ENCODE assay signal across 9 mouse cellular contexts in genomic region chr4:141866933-141867490, GRCm38 (mm10). TPM values are rescaled to one million over a fixed set of nuclear protein-coding genes. Genes with fewer than 3 reads are reported as not detected.
DNase-seq lines count a peak whose midpoint lies in the region; ATAC-seq and TF ChIP-seq lines count a peak whose summit lies in the region.
"Had no signal": no experiment of that assay in that cellular context is flagged by ENCODE, and none has a peak within 500 bp of the region (broad histone marks: within the 10 kb centered on the region; RNA-seq: fewer than 3 reads in every experiment).

No protein-coding gene starts in this region.

- TF ChIP-seq CTCF in hindbrain, postnatal 0 days (IDR thresholded peaks at IDR 0.05; ENCODE audit: low read depth) = 0 out of 2 replicates have a peak, but pooled peaks have one; percentile 7

- H3K4me1 ChIP-seq in heart, embryonic 11.5 days (ENCODE audit: control insufficient read depth, insufficient read depth, low read length) = peaks cover 67% of the 10 kb centered on the region
- H3K4me1 ChIP-seq in embryonic facial prominence, embryonic 15.5 days = peaks cover 35% of the 10 kb centered on the region
- H3K4me1 ChIP-seq in hindbrain, postnatal 0 days (ENCODE audit: insufficient read depth, low read length) = peaks cover 36% of the 10 kb centered on the region

- peak; percentile 48; the same call in 1 of the 2 replicates for ATAC-seq in heart, embryonic 11.5 days (replicated peaks; ENCODE audit: insufficient number of reproducible peaks, low FRiP score, low TSS enrichment)
- ATAC-seq in embryonic facial prominence, embryonic 15.5 days (ENCODE audit: insufficient number of reproducible peaks, low FRiP score, low TSS enrichment, low read depth) = peak; percentile 40; the same call in 1 of the 2 replicates
- ATAC-seq in hindbrain, postnatal 0 days = no peak

- no peak for DNase-seq in heart, adult 9 months (ENCODE audit: low spot score in 2 of 2)
- no peak for DNase-seq in hindbrain, postnatal 0 days (ENCODE audit: low spot score)
- DNase-seq in lung, postnatal 10 days = peak; percentile 46
- peak; percentile 81 for DNase-seq in testis, postnatal 14 days (ENCODE audit: low spot score)
- DNase-seq in urinary bladder, adult 2 months (ENCODE audit: low spot score) = no peak
- no peak for DNase-seq in layer of hippocampus, postnatal 14 days (ENCODE audit: low spot score in 2 of 2)

- WGBS in heart, embryonic 11.5 days (ENCODE audit: insufficient replicate concordance) = 15% methylated on average over 10 of the region's 10 CpGs
- WGBS in embryonic facial prominence, embryonic 15.5 days = 23% methylated on average over 10 of the region's 10 CpGs
- 18% methylated on average over 10 of the region's 10 CpGs for WGBS in hindbrain, postnatal 0 days

- H3K27me3 ChIP-seq in heart, embryonic 11.5 days (ENCODE audit: control insufficient read depth, insufficient read depth, low read length) = no peaks in the 10 kb centered on the region
- no peaks in the 10 kb centered on the region for H3K27me3 ChIP-seq in embryonic facial prominence, embryonic 15.5 days
- H3K27me3 ChIP-seq in hindbrain, postnatal 0 days (ENCODE audit: insufficient read depth, low read length) = no peaks in the 10 kb centered on the region

- peak overlapping the region; percentile 50 for H3K4me2 ChIP-seq in heart, embryonic 11.5 days
- no peak overlapping the region for H3K4me2 ChIP-seq in embryonic facial prominence, embryonic 15.5 days (replicated peaks)
- peak overlapping the region; percentile 30 for H3K4me2 ChIP-seq in hindbrain, postnatal 0 days (ENCODE audit: low read depth, low read length)

- no peaks in the 10 kb centered on the region for H3K9me3 ChIP-seq in heart, embryonic 11.5 days (replicated peaks; ENCODE audit: control insufficient read depth, low read length)
- no peaks in the 10 kb centered on the region for H3K9me3 ChIP-seq in embryonic facial prominence, embryonic 15.5 days (replicated peaks)
- no peaks in the 10 kb centered on the region for H3K9me3 ChIP-seq in hindbrain, postnatal 0 days (ENCODE audit: low read length)

- H3K4me3 ChIP-seq in heart, embryonic 11.5 days (ENCODE audit: low read depth, low read length) = no peak overlapping the region
- no peak overlapping the region for H3K4me3 ChIP-seq in embryonic facial prominence, embryonic 15.5 days (replicated peaks)
- no peak overlapping the region for H3K4me3 ChIP-seq in hindbrain, postnatal 0 days (ENCODE audit: low read length)

- peaks cover 13% of the 10 kb centered on the region; the same call in 1 of the 2 replicates for H3K36me3 ChIP-seq in heart, embryonic 11.5 days (ENCODE audit: control insufficient read depth, insufficient read depth, low read length)
- H3K36me3 ChIP-seq in embryonic facial prominence, embryonic 15.5 days = no peaks in the 10 kb centered on the region
- no peaks in the 10 kb centered on the region for H3K36me3 ChIP-seq in hindbrain, postnatal 0 days (ENCODE audit: insufficient read depth, low read length)

- peak overlapping the region; percentile 91 for H3K27ac ChIP-seq in heart, embryonic 11.5 days (ENCODE audit: low read depth, low read length)
- peak overlapping the region; percentile 59 for H3K27ac ChIP-seq in embryonic facial prominence, embryonic 15.5 days (replicated peaks)
- H3K27ac ChIP-seq in hindbrain, postnatal 0 days = peak overlapping the region; percentile 46; the same call in 1 of the 2 replicates

- 0 out of 2 replicates have a peak overlapping the region, but pooled peaks have one; percentile 39 for H3K9ac ChIP-seq in heart, embryonic 11.5 days (ENCODE audit: low read depth, low read length)
- no peak overlapping the region for H3K9ac ChIP-seq in embryonic facial prominence, embryonic 15.5 days
- H3K9ac ChIP-seq in hindbrain, postnatal 0 days (replicated peaks; ENCODE audit: low read length) = 0 out of 2 replicates have a peak overlapping the region, but pooled peaks have one; percentile 17

RNA-seq across cellular contexts. Expression of gene Efhd2, which starts 7.7 kb away (rescaled TPM):
- polyA plus RNA-seq in heart, embryonic 11.5 days (2014; fragmentation: Nextera tagmentation; extraction: Ambion mirVana) = 59.2 and 63.4 TPM in 2 replicates
- 81.7 and 83.2 TPM in 2 replicates for polyA plus RNA-seq in embryonic facial prominence, embryonic 15.5 days (2015; fragmentation: Nextera tagmentation; extraction: Ambion mirVana)
- total RNA-seq in hindbrain, postnatal 0 days (2014; rRNA removed) = 39.4 and 49.2 TPM in 2 replicates
- polyA plus RNA-seq in hindbrain, postnatal 0 days (2015; fragmentation: Nextera tagmentation; extraction: Ambion mirVana) = 62.5 and 64.8 TPM in 2 replicates
- polyA plus RNA-seq in urinary bladder, adult 2 months (2012; rRNA removed) = 79.2 and 95.6 TPM in 2 replicates
- 10 to 100 TPM; 55.2 to 60.4 TPM for total RNA-seq in layer of hippocampus, postnatal 14 days (2021)

RNA-seq across cellular contexts. Expression of gene Ctrc, which starts 20.9 kb away (rescaled TPM):
- not detected in 2 replicates for polyA plus RNA-seq in heart, embryonic 11.5 days (2014; fragmentation: Nextera tagmentation; extraction: Ambion mirVana)
- not detected in 2 replicates for polyA plus RNA-seq in embryonic facial prominence, embryonic 15.5 days (2015; fragmentation: Nextera tagmentation; extraction: Ambion mirVana)
- not detected in 2 replicates for total RNA-seq in hindbrain, postnatal 0 days (2014; rRNA removed)
- polyA plus RNA-seq in hindbrain, postnatal 0 days (2015; fragmentation: Nextera tagmentation; extraction: Ambion mirVana) = not detected in 2 replicates
- polyA plus RNA-seq in urinary bladder, adult 2 months (2012; rRNA removed) = not detected in 2 replicates
- total RNA-seq in layer of hippocampus, postnatal 14 days (2021) = not detected
- total RNA-seq: layer of hippocampus, adult 8-10 months had no signal

RNA-seq across cellular contexts. Expression of gene Cela2a, which starts 41.1 kb away (rescaled TPM):
- not detected in 2 replicates for polyA plus RNA-seq in heart, embryonic 11.5 days (2014; fragmentation: Nextera tagmentation; extraction: Ambion mirVana)
- not detected in 2 replicates for polyA plus RNA-seq in embryonic facial prominence, embryonic 15.5 days (2015; fragmentation: Nextera tagmentation; extraction: Ambion mirVana)
- not detected in 2 replicates for total RNA-seq in hindbrain, postnatal 0 days (2014; rRNA removed)
- 0.23 and 0.26 TPM in 2 replicates for polyA plus RNA-seq in hindbrain, postnatal 0 days (2015; fragmentation: Nextera tagmentation; extraction: Ambion mirVana)
- polyA plus RNA-seq in urinary bladder, adult 2 months (2012; rRNA removed) = 0.29 and 1.3 TPM in 2 replicates
- not detected for total RNA-seq in layer of hippocampus, postnatal 14 days (2021)
- total RNA-seq: layer of hippocampus, adult 8-10 months had no signal

Comparison
In these comparisons a context has a peak if more than half of its experiments do, and no peak if none do; other contexts are left out.
1. DNase-seq: peak in lung, postnatal 10 days (single experiment) and testis, postnatal 14 days (single experiment); none in heart, adult 9 months (0 of 2), hindbrain, postnatal 0 days (single experiment), urinary bladder, adult 2 months (single experiment) and layer of hippocampus, postnatal 14 days (0 of 2).
2. Peak in every context shown above with its lines, with median percentiles within 50 percentile points of each other: H3K27ac ChIP-seq.